Mouse (Mus musculus) intestine, embryonic 16.5 days (tissue): ENCODE results near the gene Pacrg. TPM values are rescaled to one million over a fixed set of nuclear protein-coding genes. Genes with fewer than 3 reads are reported as not detected.

Source experiments
- ATAC-seq: fragments of 200-750 bp; cut with Nextera tagmentation; 2 replicates; pipeline ENCODE4 v1.8.0; 2017; ENCODE audit warnings: moderate TSS enrichment, moderate library complexity
- H3K27ac ChIP-seq: fragments of 300-500 bp; sonication (generic); 2 replicates; pipeline ENCODE4 v1.5.1; 2014; ENCODE audit warnings: mild to moderate bottlenecking, low read length
- H3K27me3 ChIP-seq: fragments of 300-500 bp; sonication (generic); replicated peaks from 2 replicates; pipeline ENCODE4 v1.6.1; 2014; ENCODE audit warnings: low read length, control low read depth, mixed read lengths; ENCODE audit not compliant: control insufficient read depth, insufficient read depth
- H3K36me3 ChIP-seq: fragments of 300-500 bp; sonication (generic); 2 replicates; pipeline ENCODE4 v1.6.1; 2014; ENCODE audit warnings: low read length, control low read depth; ENCODE audit not compliant: control insufficient read depth, insufficient read depth
- H3K4me1 ChIP-seq: fragments of 300-500 bp; sonication (generic); 2 replicates; pipeline ENCODE4 v1.6.1; 2014; ENCODE audit warnings: low read length, control low read depth, mixed read lengths; ENCODE audit not compliant: control insufficient read depth, insufficient read depth
- H3K4me2 ChIP-seq: fragments of 300-500 bp; sonication (generic); 2 replicates; pipeline ENCODE4 v1.6.1; 2014; ENCODE audit warnings: low read depth, low read length, control low read depth
- H3K4me3 ChIP-seq: fragments of 300-500 bp; sonication (generic); 2 replicates; pipeline ENCODE4 v1.5.1; 2014; ENCODE audit warnings: mild to moderate bottlenecking, low read length
- H3K9ac ChIP-seq: fragments of 300-500 bp; sonication (generic); 2 replicates; pipeline ENCODE4 v1.6.1; 2014; ENCODE audit warnings: low read depth, low read length
- H3K9me3 ChIP-seq: fragments of 300-500 bp; sonication (generic); 2 replicates; pipeline ENCODE4 v1.6.1; 2016; ENCODE audit warnings: low read length, control low read depth; ENCODE audit not compliant: control insufficient read depth
- WGBS: fragments of 180-500 bp; shearing (Covaris S2); extraction: QIAGEN DNeasy Blood & Tissue Kit; methylation state at CpG from one replicate; pipeline ENCODE4 v1.1.7; 2014; 5-methylcytosine and 5-hydroxymethylcytosine counted together
- polyA plus RNA-seq: library from polyadenylated mRNA; unstranded; fragments of >200 nt; fragmentation: Nextera tagmentation; extraction: Ambion mirVana; gene quantifications from 2 replicates; pipeline ENCODE4 v1.2.1, GENCODE M21; 2015

The Pacrg gene
- polyA plus RNA-seq, 1 experiment from 2014 or later: 0.66 TPM

DNA sequence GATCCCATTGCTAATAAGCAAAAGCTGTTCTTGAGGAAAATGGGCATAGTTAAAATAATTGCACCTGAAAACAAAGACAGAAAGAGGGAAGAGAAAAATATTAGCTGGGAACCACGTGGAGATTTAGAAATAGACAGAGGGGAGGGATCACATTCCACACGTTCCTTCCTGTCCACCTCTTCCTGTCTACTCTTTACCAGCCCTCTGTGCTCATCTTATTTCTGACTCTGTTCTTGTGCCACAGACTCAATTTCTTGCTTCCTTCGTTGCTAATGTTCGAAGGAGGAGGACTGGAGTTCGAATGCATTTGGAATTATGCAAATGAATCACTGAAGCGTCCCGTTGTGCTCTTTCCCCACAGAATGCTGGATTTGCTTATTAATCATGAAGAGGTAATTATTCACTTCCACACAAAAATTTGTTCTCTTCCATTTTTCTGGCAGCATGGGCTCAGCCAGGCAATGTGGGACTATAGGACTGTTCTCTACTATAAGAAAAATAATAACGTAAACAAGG is 204.1 kb downstream of the Pacrg start:
- H3K4me1 ChIP-seq: no peaks in the 10 kb centered on the region
- H3K9me3 ChIP-seq: no peaks in the 10 kb centered on the region
- WGBS: 72% methylated on average over 8 of the region's 8 CpGs
- no peak overlapping the region for H3K9ac ChIP-seq
- H3K4me3 ChIP-seq: no peak overlapping the region
- H3K36me3 ChIP-seq: no peaks in the 10 kb centered on the region
- ATAC-seq: no peak
- no peaks in the 10 kb centered on the region for H3K27me3 ChIP-seq
- no peak overlapping the region for H3K27ac ChIP-seq
- no peak overlapping the region for H3K4me2 ChIP-seq

DNA sequence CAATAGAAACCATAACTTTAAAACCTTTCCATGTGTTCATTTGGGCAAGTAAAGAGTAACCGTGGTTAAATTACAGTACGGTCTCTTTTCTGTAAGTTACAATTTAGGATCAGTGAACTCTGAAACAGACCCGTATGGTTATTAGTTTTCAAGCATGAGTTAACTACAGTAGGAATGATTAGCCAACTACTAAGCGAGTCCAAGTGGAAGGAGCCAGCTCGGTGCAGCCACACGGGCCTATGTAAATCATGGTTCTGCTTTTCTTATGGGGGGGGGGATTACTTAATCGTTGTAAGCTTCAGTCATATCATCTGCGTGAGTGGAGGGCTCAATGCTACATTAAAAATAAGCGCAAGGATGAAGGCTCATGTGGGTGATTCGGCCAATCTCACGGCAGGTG is 204.6 kb downstream of the Pacrg start:
- Histone ChIP-seq H3K4me2 (no peak overlapping the region), H3K4me1 (no peaks in the 10 kb centered on the region), H3K27me3 (no peaks in the 10 kb centered on the region), H3K36me3 (no peaks in the 10 kb centered on the region), H3K4me3 (no peak overlapping the region), H3K9me3 (no peaks in the 10 kb centered on the region), H3K27ac (no peak overlapping the region), H3K9ac (no peak overlapping the region)
- 92% methylated on average over 11 of the region's 11 CpGs for WGBS
- no peak for ATAC-seq

- ATAC-seq: no peak
Observed at GRCm38 (mm10) chr17:10635046-10635445, 205.1 kb downstream of the Pacrg start.

GRCm38 (mm10) chr17:10633769-10634168 is 206.3 kb downstream of the Pacrg start:
- Histone ChIP-seq H3K4me1 (no peaks in the 10 kb centered on the region), H3K27ac (no peak overlapping the region), H3K27me3 (no peaks in the 10 kb centered on the region), H3K4me2 (no peak overlapping the region), H3K36me3 (no peaks in the 10 kb centered on the region), H3K9ac (no peak overlapping the region), H3K4me3 (no peak overlapping the region), H3K9me3 (no peaks in the 10 kb centered on the region)
- WGBS: 88% methylated on average over 7 of the region's 7 CpGs
- no peak for ATAC-seq

More at GRCm38 (mm10) chr17:10635046-10635445, 205.1 kb downstream of the Pacrg start:
- Histone ChIP-seq H3K9ac (no peak overlapping the region), H3K36me3 (no peaks in the 10 kb centered on the region), H3K4me1 (no peaks in the 10 kb centered on the region), H3K27me3 (no peaks in the 10 kb centered on the region), H3K27ac (no peak overlapping the region), H3K4me2 (no peak overlapping the region), H3K4me3 (no peak overlapping the region), H3K9me3 (no peaks in the 10 kb centered on the region)
- WGBS: 93% methylated on average over 6 of the region's 6 CpGs

DNA sequence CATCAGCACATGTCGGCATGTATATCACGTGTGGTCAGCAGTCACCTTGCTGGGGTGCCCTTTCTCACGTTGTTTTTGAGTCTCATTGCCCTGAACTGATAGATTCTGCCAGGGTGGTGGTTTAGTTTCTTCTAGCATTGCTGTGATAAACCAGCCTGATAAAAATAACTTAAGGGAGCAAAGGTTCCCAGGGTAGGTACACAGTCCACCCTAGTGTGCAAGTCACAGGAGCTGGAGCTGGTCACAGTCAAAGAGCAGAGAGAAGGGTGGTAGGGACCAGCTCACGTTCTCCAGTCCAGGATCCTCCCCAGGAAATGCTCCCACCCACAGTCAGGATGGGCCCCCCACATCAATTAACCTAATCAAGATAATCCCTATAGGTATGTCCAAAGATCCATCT is 211.9 kb downstream of the Pacrg start:
- 79% methylated on average over 4 of the region's 4 CpGs for WGBS

DNA sequence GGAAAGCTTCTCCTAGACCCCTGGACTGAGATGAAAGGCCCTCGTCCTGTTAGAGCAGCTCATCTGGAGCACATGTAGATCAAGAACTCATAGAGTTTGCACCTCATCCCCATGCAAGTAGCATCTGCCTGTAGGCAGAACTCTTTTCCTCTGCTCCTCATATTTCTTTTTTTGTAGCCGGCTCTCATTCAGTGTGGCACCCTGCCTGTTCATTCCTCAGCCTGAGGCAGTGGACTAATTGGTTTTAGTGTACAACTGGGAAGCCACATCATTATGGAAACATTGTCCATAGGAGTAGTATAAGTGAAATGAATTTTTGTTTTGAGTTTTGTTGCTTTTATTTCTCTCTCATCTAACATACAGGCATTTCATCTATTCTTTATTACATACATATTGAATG is 212.6 kb downstream of the Pacrg start:
- Histone ChIP-seq H3K4me2 (no peak overlapping the region), H3K9ac (no peak overlapping the region), H3K27me3 (no peaks in the 10 kb centered on the region), H3K4me3 (no peak overlapping the region), H3K36me3 (no peaks in the 10 kb centered on the region), H3K4me1 (no peaks in the 10 kb centered on the region), H3K27ac (no peak overlapping the region), H3K9me3 (no peaks in the 10 kb centered on the region)
- WGBS: 69% methylated on average over 2 of the region's 2 CpGs
- ATAC-seq: no peak

More for the DNA sequence above, 211.9 kb downstream of the Pacrg start:
- Histone ChIP-seq H3K27ac (no peak overlapping the region), H3K9ac (no peak overlapping the region), H3K36me3 (no peaks in the 10 kb centered on the region), H3K4me3 (no peak overlapping the region), H3K9me3 (no peaks in the 10 kb centered on the region), H3K4me1 (no peaks in the 10 kb centered on the region), H3K4me2 (no peak overlapping the region), H3K27me3 (no peaks in the 10 kb centered on the region)
- peak; percentile 68; the same call in 1 of the 2 replicates for ATAC-seq

DNA sequence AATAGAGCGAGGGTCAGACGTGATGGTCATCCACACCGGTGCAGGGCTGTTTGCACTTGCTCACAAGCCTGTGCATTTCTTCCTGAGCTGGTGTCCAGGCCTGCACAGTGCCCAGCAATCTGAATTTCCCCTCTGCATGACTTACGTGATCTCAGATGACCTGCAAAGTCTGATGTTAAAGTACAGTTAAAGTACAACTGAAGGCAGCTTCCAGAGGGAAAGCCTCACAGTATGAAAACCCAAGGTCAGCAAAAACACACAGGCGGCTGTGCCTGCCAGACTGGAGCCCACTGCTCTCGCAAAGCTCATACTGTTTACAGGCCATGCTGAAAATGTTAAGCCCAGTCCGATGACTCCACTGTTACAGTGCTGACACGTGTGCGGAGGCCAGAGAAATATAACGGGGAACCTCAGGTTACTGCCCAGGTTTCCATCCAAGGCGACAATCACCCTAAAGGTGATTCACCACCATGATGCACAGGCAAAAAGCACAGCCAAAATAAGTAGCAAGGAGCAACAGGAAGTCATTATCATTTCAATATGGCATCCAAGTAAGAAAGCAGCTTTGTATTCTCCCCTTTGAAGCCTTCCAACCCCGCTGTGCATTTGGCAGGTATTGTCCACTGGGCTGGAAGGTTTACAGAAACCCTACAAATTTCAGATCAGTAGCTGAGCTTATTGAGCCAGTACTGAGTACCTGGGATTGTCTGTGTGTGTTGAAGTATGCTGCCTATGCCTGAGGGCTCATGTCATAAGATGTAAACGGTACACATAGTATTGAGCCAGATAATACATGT is 213.6 kb downstream of the Pacrg start:
- Histone ChIP-seq H3K9me3 (no peaks in the 10 kb centered on the region), H3K27me3 (no peaks in the 10 kb centered on the region), H3K4me3 (no peak overlapping the region), H3K4me1 (no peaks in the 10 kb centered on the region), H3K27ac (no peak overlapping the region), H3K4me2 (no peak overlapping the region), H3K36me3 (no peaks in the 10 kb centered on the region), H3K9ac (no peak overlapping the region)
- WGBS: 79% methylated on average over 13 of the region's 13 CpGs
- no peak for ATAC-seq

DNA sequence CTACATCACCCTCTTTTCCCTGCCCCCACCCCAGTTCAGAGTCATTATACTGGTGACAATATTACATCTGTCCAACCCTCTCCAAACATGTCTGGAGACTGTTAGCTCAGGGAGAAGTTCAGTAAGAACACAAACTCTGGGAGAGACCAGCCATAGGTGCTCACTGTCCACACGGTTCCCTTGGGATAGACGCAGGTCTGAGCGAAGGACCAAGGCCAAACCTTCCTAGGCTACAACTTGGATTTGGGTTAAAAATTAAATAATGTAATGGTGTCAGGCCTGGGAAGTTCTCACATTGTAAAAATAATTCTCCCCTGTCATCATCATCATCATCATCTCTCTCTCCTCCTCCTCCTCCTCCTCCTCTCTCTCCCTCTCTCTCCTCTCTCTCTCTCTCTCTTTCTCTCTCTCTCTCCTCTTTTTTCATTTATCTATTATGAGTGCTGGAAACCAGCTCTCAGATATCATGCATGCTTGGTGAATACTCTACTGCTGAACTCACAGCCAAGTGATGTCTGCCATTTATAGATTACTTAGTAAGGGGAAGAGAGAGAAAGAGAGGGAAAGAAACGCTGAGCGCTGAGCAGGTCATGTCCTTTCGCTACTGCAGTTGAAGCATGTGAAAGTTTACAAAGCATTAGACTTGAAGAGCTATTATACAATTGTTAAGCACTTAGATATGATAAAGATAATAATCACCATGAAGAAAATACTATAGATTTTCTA is 215.2 kb downstream of the Pacrg start:
- ATAC-seq: no peak
- WGBS: 83% methylated on average over 6 of the region's 6 CpGs
- H3K27ac ChIP-seq: no peak overlapping the region

DNA sequence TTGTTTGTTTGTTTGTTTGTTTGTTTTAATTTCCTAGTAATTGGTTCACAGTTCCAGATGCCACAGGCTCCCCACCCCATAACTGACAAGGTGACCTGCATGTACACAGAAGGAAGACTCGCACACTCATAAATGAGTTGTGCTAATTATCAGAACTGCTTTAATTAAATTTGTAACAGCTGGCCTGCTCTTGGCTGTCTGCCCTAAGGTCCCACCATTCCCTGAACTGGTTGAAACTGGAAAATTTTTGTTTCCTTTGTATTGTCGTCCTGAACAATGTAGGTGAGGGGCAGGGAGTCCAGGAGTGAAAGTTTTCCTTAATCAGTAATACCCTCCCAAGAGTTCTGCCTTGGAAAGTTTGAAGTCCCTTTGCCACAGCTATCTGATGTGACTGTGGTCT is 219.5 kb downstream of the Pacrg start:
- Histone ChIP-seq H3K4me3 (no peak overlapping the region), H3K9me3 (no peaks in the 10 kb centered on the region), H3K27me3 (no peaks in the 10 kb centered on the region), H3K9ac (no peak overlapping the region), H3K4me2 (no peak overlapping the region), H3K4me1 (no peaks in the 10 kb centered on the region), H3K36me3 (no peaks in the 10 kb centered on the region), H3K27ac (no peak overlapping the region)
- WGBS: 70% methylated on average over 2 of the region's 2 CpGs
- no peak for ATAC-seq

More for the DNA sequence above, 215.2 kb downstream of the Pacrg start:
- Histone ChIP-seq H3K9me3 (no peaks in the 10 kb centered on the region), H3K4me1 (no peaks in the 10 kb centered on the region), H3K27me3 (no peaks in the 10 kb centered on the region), H3K4me2 (no peak overlapping the region), H3K4me3 (no peak overlapping the region), H3K9ac (no peak overlapping the region), H3K36me3 (no peaks in the 10 kb centered on the region)
